Mouse (Mus musculus): ENCODE measurements at regions not wholly inside any gene's neighbourhood (a gene's known extent, or its start where the extent isn't known, plus 50 kb on each side); places are given as distances from the start of the nearest gene placed in this dataset.

DNA sequence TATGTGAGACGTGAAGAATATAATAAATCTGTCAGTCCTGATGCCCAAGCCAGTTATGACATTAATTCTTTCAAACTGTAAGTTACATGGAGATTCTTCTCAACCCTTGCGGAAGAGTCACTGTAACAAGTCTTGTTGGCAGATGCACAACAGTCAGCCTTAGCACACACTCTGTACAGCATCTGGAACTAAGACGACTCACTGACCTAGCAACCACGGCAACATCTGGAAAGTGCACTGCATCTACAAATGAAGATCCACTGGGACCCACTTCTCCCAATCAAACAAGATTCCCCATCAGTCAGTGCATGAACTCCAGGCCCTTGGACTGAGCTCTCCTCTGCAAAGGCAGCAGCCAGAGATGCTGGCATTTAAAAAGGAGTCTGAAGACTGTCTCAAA lies 620.2 kb downstream of the Basp1 start:
- Histone ChIP-seq H3K27me3 (replicated peaks) (no peaks in the 10 kb centered on the region), H3K4me3 (replicated peaks in 1 of 3; ENCODE audit: low read depth in 2 of 3, low read length in 2 of 3, poor library complexity in 1 of 3) (no peak overlapping the region), H3K4me2 (ENCODE audit: insufficient read depth, low read depth, poor library complexity, severe bottlenecking) (no peak overlapping the region), H3K79me2 (replicated peaks; ENCODE audit: control insufficient read depth, extremely low read depth, insufficient read depth, poor library complexity, severe bottlenecking) (no peaks in the 10 kb centered on the region), H3K27ac (ENCODE audit: insufficient read depth, low read depth) (no peak overlapping the region), H3K4me1 (ENCODE audit: control insufficient read depth in 1 of 2, insufficient read depth in 2 of 2) (no peaks in the 10 kb centered on the region), H3K9ac (ENCODE audit: insufficient read depth, low read depth) (no peak overlapping the region), H3K9me3 (replicated peaks; ENCODE audit: low read length) (no peaks in the 10 kb centered on the region), H3K36me3 (replicated peaks in 1 of 2; ENCODE audit: control insufficient read depth in 1 of 2, insufficient read depth in 1 of 2, low read length in 1 of 2) (no peaks in the 10 kb centered on the region)
- in situ Hi-C loops (cut with MboI; ENCODE audit: low pct_ligation_motif_present, low pct_unique_long_range_greater_than_20kb, low sequenced_read_pairs) (no loop called here), dilution Hi-C loops (cut with MboI; ENCODE audit: extremely low pct_ligation_motif_present, extremely low pct_unique_long_range_greater_than_20kb, low sequenced_read_pairs) (no loop called here)
- TF ChIP-seq PAX5 (IDR thresholded peaks at IDR 0.05; ENCODE audit: low read length) (no peak), HCFC1 (IDR thresholded peaks at IDR 0.05; ENCODE audit: low read depth, low read length) (no peak), EP300 (IDR thresholded peaks at IDR 0.05; ENCODE audit: low read length) (no peak), NRF1 (IDR thresholded peaks at IDR 0.05; ENCODE audit: low read depth, low read length) (no peak), CTCF (conservative IDR thresholded peaks at IDR 0.05 in 1 of 2, IDR thresholded peaks at IDR 0.05 in 1 of 2; ENCODE audit: low read depth in 2 of 2, low read length in 2 of 2) (no peak), MYC (IDR thresholded peaks at IDR 0.05; ENCODE audit: low read depth, low read length) (no peak), SMC3 (IDR thresholded peaks at IDR 0.05; ENCODE audit: low read depth, low read length) (no peak), BHLHE40 (IDR thresholded peaks at IDR 0.05; ENCODE audit: low read depth, low read length) (no peak), KAT2A (IDR thresholded peaks at IDR 0.05; ENCODE audit: insufficient replicate concordance, low read length) (no peak), NELFE (IDR thresholded peaks at IDR 0.05; ENCODE audit: low read depth, low read length) (no peak), SIN3A (IDR thresholded peaks at IDR 0.05; ENCODE audit: low read length) (no peak), JUND (conservative IDR thresholded peaks at IDR 0.05; ENCODE audit: low read depth, low read length) (no peak), MXI1 (IDR thresholded peaks at IDR 0.05; ENCODE audit: low read depth, low read length) (no peak), POLR2AphosphoS2 (IDR thresholded peaks at IDR 0.05; ENCODE audit: low read depth, low read length) (no peak), CHD1 (IDR thresholded peaks at IDR 0.05; ENCODE audit: low read depth, low read length) (no peak), TCF12 (IDR thresholded peaks at IDR 0.05; ENCODE audit: low read depth, low read length) (no peak), MAZ (IDR thresholded peaks at IDR 0.05; ENCODE audit: low read depth, low read length) (no peak), ZKSCAN1 (IDR thresholded peaks at IDR 0.05; ENCODE audit: borderline replicate concordance, low read depth, low read length) (no peak), ETS1 (conservative IDR thresholded peaks at IDR 0.05; ENCODE audit: low read depth, low read length) (no peak)
- DNase-seq (ENCODE audit: extremely low read depth), result no peak

DNA sequence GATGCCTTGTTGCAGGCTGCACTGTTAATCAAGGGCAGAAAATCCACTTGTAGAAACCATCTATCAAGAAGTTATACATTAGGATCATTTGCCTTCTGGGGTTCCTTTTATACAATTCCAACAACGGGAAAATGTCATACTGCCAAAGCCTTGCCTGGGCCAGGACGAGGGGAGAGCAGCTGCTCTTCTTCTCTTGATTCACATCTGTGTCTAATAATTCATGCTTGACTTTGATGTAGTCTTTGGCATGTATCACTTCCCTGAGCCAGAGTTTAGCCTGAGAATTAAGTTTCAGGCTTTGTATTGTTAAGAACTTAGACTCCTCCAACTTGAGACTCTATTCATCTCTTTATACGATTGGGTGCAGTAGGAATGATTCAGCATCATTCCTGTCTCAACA lies 627.2 kb downstream of the Basp1 start:
- DNase-seq (ENCODE audit: extremely low read depth), result no peak
- Histone ChIP-seq H3K4me1 (ENCODE audit: control insufficient read depth in 1 of 2, insufficient read depth in 2 of 2) (no peaks in the 10 kb centered on the region), H3K27me3 (replicated peaks) (no peaks in the 10 kb centered on the region), H3K4me3 (replicated peaks in 1 of 3; ENCODE audit: low read depth in 2 of 3, low read length in 2 of 3, poor library complexity in 1 of 3) (no peak overlapping the region), H3K9ac (ENCODE audit: insufficient read depth, low read depth) (no peak overlapping the region), H3K4me2 (ENCODE audit: insufficient read depth, low read depth, poor library complexity, severe bottlenecking) (no peak overlapping the region), H3K36me3 (replicated peaks in 1 of 2; ENCODE audit: control insufficient read depth in 1 of 2, insufficient read depth in 1 of 2, low read length in 1 of 2) (no peaks in the 10 kb centered on the region), H3K27ac (ENCODE audit: insufficient read depth, low read depth) (no peak overlapping the region), H3K79me2 (replicated peaks; ENCODE audit: control insufficient read depth, extremely low read depth, insufficient read depth, poor library complexity, severe bottlenecking) (no peaks in the 10 kb centered on the region), H3K9me3 (replicated peaks; ENCODE audit: low read length) (no peaks in the 10 kb centered on the region)
- TF ChIP-seq USF1 (IDR thresholded peaks at IDR 0.05; ENCODE audit: low read depth, low read length), result no peak
- no peak for TF ChIP-seq ETS1 (conservative IDR thresholded peaks at IDR 0.05; ENCODE audit: low read depth, low read length)
- TF ChIP-seq TBP (conservative IDR thresholded peaks at IDR 0.05; ENCODE audit: low read depth, low read length), result no peak
- no peak for TF ChIP-seq MYC (IDR thresholded peaks at IDR 0.05; ENCODE audit: low read depth, low read length)
- TF ChIP-seq POLR2AphosphoS2 (IDR thresholded peaks at IDR 0.05; ENCODE audit: low read depth, low read length), result no peak
- TF ChIP-seq HCFC1 (IDR thresholded peaks at IDR 0.05; ENCODE audit: low read depth, low read length), result no peak
- TF ChIP-seq MAX (IDR thresholded peaks at IDR 0.05; ENCODE audit: low read length), result no peak
- TF ChIP-seq RCOR1 (conservative IDR thresholded peaks at IDR 0.05; ENCODE audit: low read depth, low read length), result no peak
- TF ChIP-seq TCF12 (IDR thresholded peaks at IDR 0.05; ENCODE audit: low read depth, low read length), result no peak
- no peak for TF ChIP-seq KAT2A (IDR thresholded peaks at IDR 0.05; ENCODE audit: insufficient replicate concordance, low read length)
- no peak for TF ChIP-seq IRF4 (IDR thresholded peaks at IDR 0.05; ENCODE audit: low read depth, low read length)
- dilution Hi-C loops (cut with MboI; ENCODE audit: extremely low pct_ligation_motif_present, extremely low pct_unique_long_range_greater_than_20kb, low sequenced_read_pairs) (no loop called here), in situ Hi-C loops (cut with MboI; ENCODE audit: low pct_ligation_motif_present, low pct_unique_long_range_greater_than_20kb, low sequenced_read_pairs) (no loop called here)

All from CH12.LX (cell line).